19 mouse cellular contexts compared by ENCODE assay signal in genomic region chr4:115905701-115906100, GRCm38 (mm10). TPM values are rescaled to one million over a fixed set of nuclear protein-coding genes. Genes with fewer than 3 reads are reported as not detected.
DNase-seq lines count a peak whose midpoint lies in the region; ATAC-seq and TF ChIP-seq lines count a peak whose summit lies in the region.
"Had no signal": no experiment of that assay in that cellular context is flagged by ENCODE, and none has a peak within 500 bp of the region (broad histone marks: within the 10 kb centered on the region; RNA-seq: fewer than 3 reads in every experiment).

No protein-coding gene starts in this region.

- peaks cover 63% of the 10 kb centered on the region for H3K4me1 ChIP-seq in midbrain, embryonic 10.5 days
- no peaks in the 10 kb centered on the region; the same call in 1 of the 2 replicates for H3K4me1 ChIP-seq in midbrain, embryonic 16.5 days (ENCODE audit: control insufficient read depth, insufficient read depth, low read length)
- H3K4me1 ChIP-seq in embryonic facial prominence, embryonic 14.5 days (ENCODE audit: control insufficient read depth, insufficient read depth, low read length) = no peaks in the 10 kb centered on the region
- no peaks in the 10 kb centered on the region for H3K4me1 ChIP-seq in midbrain, postnatal 0 days (ENCODE audit: insufficient read depth, low read length)
- no peaks in the 10 kb centered on the region for H3K4me1 ChIP-seq in stomach, postnatal 0 days (replicated peaks; ENCODE audit: control insufficient read depth, insufficient read depth)
- H3K4me1 ChIP-seq: liver, embryonic 15.5 days had no signal

- WGBS in midbrain, embryonic 10.5 days = 2% methylated on average over 7 of the region's 7 CpGs
- 2% methylated on average over 7 of the region's 7 CpGs for WGBS in midbrain, embryonic 16.5 days
- 6% methylated on average over 7 of the region's 7 CpGs for WGBS in embryonic facial prominence, embryonic 14.5 days
- WGBS in midbrain, postnatal 0 days = 7% methylated on average over 7 of the region's 7 CpGs
- 26% methylated on average over 7 of the region's 7 CpGs for WGBS in stomach, postnatal 0 days

- peak; percentile 83 for DNase-seq in midbrain, embryonic 10.5 days (ENCODE audit: low spot score)
- DNase-seq in embryonic facial prominence, embryonic 14.5 days (ENCODE audit: low spot score) = peak; percentile 27
- DNase-seq in midbrain, postnatal 0 days (ENCODE audit: low spot score) = peak; percentile 57
- DNase-seq in urinary bladder, postnatal 4 days (ENCODE audit: low spot score in 2 of 2) = no peak
- no peak for DNase-seq in stomach, postnatal 0 days (ENCODE audit: low spot score)
- DNase-seq in adipocyte (ENCODE audit: low spot score) = no peak
- DNase-seq: adrenal gland, postnatal 14 days; heart, adult 11 months; kidney, adult 8-10 months; kidney, postnatal 36 days; right cerebral cortex, postnatal 14 days had no signal

- no peak for ATAC-seq in midbrain, embryonic 16.5 days
- ATAC-seq in embryonic facial prominence, embryonic 14.5 days (ENCODE audit: low read depth) = peak; percentile 28; the same call in 1 of the 2 replicates
- ATAC-seq in midbrain, postnatal 0 days (ENCODE audit: low FRiP score) = no peak
- ATAC-seq in stomach, postnatal 0 days (ENCODE audit: low FRiP score, low TSS enrichment) = no peak
- ATAC-seq: forebrain, embryonic 16.5 days had no signal

- H3K9ac ChIP-seq in midbrain, embryonic 16.5 days (ENCODE audit: low read depth, low read length) = no peak overlapping the region
- H3K9ac ChIP-seq in embryonic facial prominence, embryonic 14.5 days (ENCODE audit: low read depth, low read length) = no peak overlapping the region
- H3K9ac ChIP-seq in midbrain, postnatal 0 days (replicated peaks; ENCODE audit: low read length, poor library complexity, severe bottlenecking) = no peak overlapping the region
- no peak overlapping the region for H3K9ac ChIP-seq in stomach, postnatal 0 days (ENCODE audit: low read length)
- H3K9ac ChIP-seq: limb, embryonic 12.5 days; liver, embryonic 15.5 days had no signal

- no peaks in the 10 kb centered on the region for H3K36me3 ChIP-seq in midbrain, embryonic 10.5 days
- H3K36me3 ChIP-seq in midbrain, embryonic 16.5 days (ENCODE audit: control insufficient read depth, insufficient read depth, low read length) = no peaks in the 10 kb centered on the region
- no peaks in the 10 kb centered on the region for H3K36me3 ChIP-seq in embryonic facial prominence, embryonic 14.5 days (ENCODE audit: control insufficient read depth, insufficient read depth, low read length)
- H3K36me3 ChIP-seq in midbrain, postnatal 0 days (ENCODE audit: insufficient read depth, low read length) = no peaks in the 10 kb centered on the region
- no peaks in the 10 kb centered on the region for H3K36me3 ChIP-seq in stomach, postnatal 0 days (ENCODE audit: control insufficient read depth, insufficient read depth, low read length)
- H3K36me3 ChIP-seq: limb, embryonic 12.5 days; liver, embryonic 15.5 days had no signal

- peak overlapping the region; percentile 66 for H3K27ac ChIP-seq in midbrain, embryonic 10.5 days (replicated peaks)
- H3K27ac ChIP-seq in midbrain, embryonic 16.5 days (ENCODE audit: low read length) = no peak overlapping the region
- no peak overlapping the region for H3K27ac ChIP-seq in embryonic facial prominence, embryonic 14.5 days (replicated peaks; ENCODE audit: low read depth, low read length)
- no peak overlapping the region for H3K27ac ChIP-seq in midbrain, postnatal 0 days (ENCODE audit: low read depth, low read length)
- no peak overlapping the region for H3K27ac ChIP-seq in stomach, postnatal 0 days (replicated peaks)
- H3K27ac ChIP-seq: limb, embryonic 12.5 days; liver, embryonic 15.5 days had no signal

- no peak for TF ChIP-seq EP300 in stomach, postnatal 0 days (optimal IDR thresholded peaks at IDR 0.05)

- 0 out of 2 replicates have a peak overlapping the region, but pooled peaks have one; percentile 22 for H3K4me3 ChIP-seq in midbrain, embryonic 10.5 days
- no peak overlapping the region for H3K4me3 ChIP-seq in midbrain, embryonic 16.5 days (ENCODE audit: low read depth, low read length)
- no peak overlapping the region for H3K4me3 ChIP-seq in embryonic facial prominence, embryonic 14.5 days (ENCODE audit: low read depth, low read length)
- H3K4me3 ChIP-seq in midbrain, postnatal 0 days (ENCODE audit: low read depth, low read length) = no peak overlapping the region
- H3K4me3 ChIP-seq in stomach, postnatal 0 days (ENCODE audit: low read depth, low read length) = no peak overlapping the region
- H3K4me3 ChIP-seq: limb, embryonic 12.5 days; liver, embryonic 15.5 days had no signal

- no peak for TF ChIP-seq CTCF in midbrain, postnatal 0 days (IDR thresholded peaks at IDR 0.05)
- no peak for TF ChIP-seq CTCF in stomach, postnatal 0 days (IDR thresholded peaks at IDR 0.05; ENCODE audit: low read depth)

- H3K27me3 ChIP-seq in midbrain, embryonic 10.5 days (ENCODE audit: low read depth, poor library complexity, severe bottlenecking) = peaks cover 88% of the 10 kb centered on the region
- peaks cover 35% of the 10 kb centered on the region for H3K27me3 ChIP-seq in midbrain, embryonic 16.5 days (ENCODE audit: control insufficient read depth, insufficient read depth, low read depth, low read length)
- peaks cover 55% of the 10 kb centered on the region for H3K27me3 ChIP-seq in embryonic facial prominence, embryonic 14.5 days (replicated peaks; ENCODE audit: control insufficient read depth, insufficient read depth, low read length)
- H3K27me3 ChIP-seq in midbrain, postnatal 0 days (ENCODE audit: insufficient read depth, low read length) = peaks cover 27% of the 10 kb centered on the region
- H3K27me3 ChIP-seq in stomach, postnatal 0 days (ENCODE audit: control insufficient read depth, insufficient read depth, low read length) = no peaks in the 10 kb centered on the region

- no peaks in the 10 kb centered on the region for H3K9me3 ChIP-seq in midbrain, embryonic 10.5 days (replicated peaks)
- H3K9me3 ChIP-seq in midbrain, embryonic 16.5 days (replicated peaks; ENCODE audit: control insufficient read depth, low read length, poor library complexity, severe bottlenecking) = no peaks in the 10 kb centered on the region
- no peaks in the 10 kb centered on the region for H3K9me3 ChIP-seq in embryonic facial prominence, embryonic 14.5 days (ENCODE audit: control insufficient read depth, low read length)
- no peaks in the 10 kb centered on the region for H3K9me3 ChIP-seq in midbrain, postnatal 0 days (ENCODE audit: low read length)
- no peaks in the 10 kb centered on the region for H3K9me3 ChIP-seq in stomach, postnatal 0 days (ENCODE audit: control insufficient read depth, low read length)
- H3K9me3 ChIP-seq: limb, embryonic 12.5 days; liver, embryonic 15.5 days had no signal

- no peak overlapping the region for H3K4me2 ChIP-seq in midbrain, embryonic 16.5 days (ENCODE audit: low read length)
- no peak overlapping the region for H3K4me2 ChIP-seq in embryonic facial prominence, embryonic 14.5 days (ENCODE audit: low read depth, low read length)
- H3K4me2 ChIP-seq in midbrain, postnatal 0 days (ENCODE audit: low read depth, low read length, poor library complexity, severe bottlenecking) = no peak overlapping the region
- no peak overlapping the region for H3K4me2 ChIP-seq in stomach, postnatal 0 days (replicated peaks; ENCODE audit: low read depth)
- H3K4me2 ChIP-seq: limb, embryonic 12.5 days; liver, embryonic 15.5 days had no signal

RNA-seq across cellular contexts. Expression of gene 6430628N08Rik, which starts 15.2 kb away (rescaled TPM):
- 0.21 and 0.30 TPM in 2 replicates for polyA plus RNA-seq in midbrain, embryonic 10.5 days (2016; fragmentation: Nextera tagmentation; extraction: Ambion mirVana)
- 0.48 and 0.55 TPM in 2 replicates for polyA plus RNA-seq in midbrain, embryonic 16.5 days (2015; fragmentation: Nextera tagmentation; extraction: Ambion mirVana)
- polyA plus RNA-seq in embryonic facial prominence, embryonic 14.5 days (2014; fragmentation: Nextera tagmentation; extraction: Ambion mirVana) = 0.10 and 0.29 TPM in 2 replicates
- 0.33 and 0.66 TPM in 2 replicates for total RNA-seq in midbrain, postnatal 0 days (2014; rRNA removed)
- 0.94 and 1.2 TPM in 2 replicates for polyA plus RNA-seq in midbrain, postnatal 0 days (2015; fragmentation: Nextera tagmentation; extraction: Ambion mirVana)
- polyA plus RNA-seq in stomach, postnatal 0 days (2015; fragmentation: Nextera tagmentation; extraction: Ambion mirVana) = not detected in 2 replicates
- total RNA-seq: adrenal gland, postnatal 14 days; gastrocnemius, adult 18-20 months had no signal
- polyA plus RNA-seq: heart, embryonic 16.5 days; liver, embryonic 15.5 days; testis, adult 2 months; urinary bladder, adult 2 months had no signal

RNA-seq across cellular contexts. Expression of gene Kncn, which starts 21.5 kb away (rescaled TPM):
- 0.07 TPM in 1 of 2 replicates, not detected in the other for polyA plus RNA-seq in midbrain, embryonic 10.5 days (2016; fragmentation: Nextera tagmentation; extraction: Ambion mirVana)
- polyA plus RNA-seq in midbrain, embryonic 16.5 days (2015; fragmentation: Nextera tagmentation; extraction: Ambion mirVana) = 0.18 TPM in 1 of 2 replicates, not detected in the other
- polyA plus RNA-seq in embryonic facial prominence, embryonic 14.5 days (2014; fragmentation: Nextera tagmentation; extraction: Ambion mirVana) = 0.31 TPM in 1 of 2 replicates, not detected in the other
- total RNA-seq in midbrain, postnatal 0 days (2014; rRNA removed) = 0.09 and 0.11 TPM in 2 replicates
- 0.16 and 0.25 TPM in 2 replicates for polyA plus RNA-seq in midbrain, postnatal 0 days (2015; fragmentation: Nextera tagmentation; extraction: Ambion mirVana)
- polyA plus RNA-seq in stomach, postnatal 0 days (2015; fragmentation: Nextera tagmentation; extraction: Ambion mirVana) = not detected in 2 replicates
- total RNA-seq: adrenal gland, postnatal 14 days; gastrocnemius, adult 18-20 months had no signal
- polyA plus RNA-seq: heart, embryonic 16.5 days; limb, embryonic 12.5 days; liver, embryonic 15.5 days; urinary bladder, adult 2 months had no signal

RNA-seq across cellular contexts. Expression of gene Dmbx1, which starts 34.0 kb away (rescaled TPM):
- 38.5 and 39.4 TPM in 2 replicates for polyA plus RNA-seq in midbrain, embryonic 10.5 days (2016; fragmentation: Nextera tagmentation; extraction: Ambion mirVana)
- polyA plus RNA-seq in midbrain, embryonic 16.5 days (2015; fragmentation: Nextera tagmentation; extraction: Ambion mirVana) = 6.1 and 12.0 TPM in 2 replicates
- 0.26 and 0.58 TPM in 2 replicates for polyA plus RNA-seq in embryonic facial prominence, embryonic 14.5 days (2014; fragmentation: Nextera tagmentation; extraction: Ambion mirVana)
- total RNA-seq in midbrain, postnatal 0 days (2014; rRNA removed) = 9.6 and 10.3 TPM in 2 replicates
- 7.7 and 8.7 TPM in 2 replicates for polyA plus RNA-seq in midbrain, postnatal 0 days (2015; fragmentation: Nextera tagmentation; extraction: Ambion mirVana)
- polyA plus RNA-seq in stomach, postnatal 0 days (2015; fragmentation: Nextera tagmentation; extraction: Ambion mirVana) = 0.02 TPM in 1 of 2 replicates, not detected in the other
- total RNA-seq: adrenal gland, postnatal 14 days; gastrocnemius, adult 18-20 months had no signal
- polyA plus RNA-seq: forebrain, embryonic 16.5 days; heart, embryonic 16.5 days; liver, embryonic 15.5 days; urinary bladder, adult 2 months had no signal

Comparison
In these comparisons a context has a peak if more than half of its experiments do, and no peak if none do; other contexts are left out.
1. DNase-seq: peak in midbrain, embryonic 10.5 days (single experiment), embryonic facial prominence, embryonic 14.5 days (single experiment) and midbrain, postnatal 0 days (single experiment); none in urinary bladder, postnatal 4 days (0 of 2), stomach, postnatal 0 days (single experiment) and adipocyte (single experiment).